Mouse (Mus musculus): ENCODE data around the gene Clec2h.

DNA sequence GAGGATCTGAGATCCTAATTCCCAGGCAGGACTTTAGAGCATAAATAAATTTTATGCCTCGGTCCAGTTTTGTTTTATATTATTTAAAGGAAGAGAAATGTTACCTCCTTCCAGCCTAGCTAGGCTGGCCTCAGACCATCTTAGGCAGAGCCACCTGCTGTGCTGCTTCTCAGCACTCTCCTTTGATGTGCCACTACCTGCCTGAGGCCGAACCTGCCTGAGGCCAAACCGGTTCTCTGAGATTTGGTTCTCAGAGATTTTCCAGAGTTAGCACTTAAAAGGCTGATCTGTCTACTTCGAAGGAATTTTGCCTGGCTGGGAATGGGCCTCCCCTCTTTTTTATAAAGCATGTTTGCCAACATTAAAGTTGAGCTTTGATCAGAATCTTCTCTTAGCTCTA lies 7.8 kb downstream of the Clec2h start:
- TF ChIP-seq CTCF (IDR thresholded peaks at IDR 0.05; ENCODE audit: low read depth, low read length) (no peak), POLR2AphosphoS5 (IDR thresholded peaks at IDR 0.05; ENCODE audit: insufficient replicate concordance, low read depth, low read length) (no peak), GATA2 (IDR thresholded peaks at IDR 0.05; ENCODE audit: borderline replicate concordance, low read depth, low read length) (no peak), GATA1 (IDR thresholded peaks at IDR 0.05; ENCODE audit: borderline replicate concordance, low read length) (no peak), TAL1 (conservative IDR thresholded peaks at IDR 0.05; ENCODE audit: low read depth, low read length) (no peak)

All from G1E (cell line).